In the genomic region with DNA sequence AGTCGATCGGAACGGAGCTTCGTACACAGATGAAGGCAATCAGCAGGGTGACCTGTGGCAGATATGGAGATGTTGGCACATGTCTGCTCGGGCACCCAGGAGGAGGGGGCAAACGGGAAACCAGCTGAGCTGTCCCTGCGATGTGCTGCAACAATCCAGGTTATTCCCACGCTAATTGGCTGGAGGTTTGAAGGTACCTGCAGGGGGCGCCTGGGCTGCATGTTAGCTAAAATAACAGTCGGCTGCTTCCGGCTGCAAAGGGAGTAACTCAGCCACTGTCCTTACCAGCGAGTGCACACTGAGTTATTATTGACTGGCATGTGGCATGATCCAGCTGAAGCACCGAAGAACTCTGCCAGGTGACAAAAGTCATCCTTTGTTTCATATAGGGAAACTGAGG, we compare ENCODE assay signal across 8 mouse cellular contexts. TPM values are rescaled to one million over a fixed set of nuclear protein-coding genes. Genes with fewer than 3 reads are reported as not detected.
DNase-seq lines count a peak whose midpoint lies in the region; ATAC-seq and TF ChIP-seq lines count a peak whose summit lies in the region.

No protein-coding gene starts in this region.

- H3K9ac ChIP-seq in heart, embryonic 11.5 days (ENCODE audit: low read depth, low read length), result no peak overlapping the region

- no peak for ATAC-seq in heart, embryonic 11.5 days (replicated peaks; ENCODE audit: insufficient number of reproducible peaks, low FRiP score, low TSS enrichment)
- ATAC-seq in cerebellum, adult (ENCODE audit: insufficient number of reproducible peaks, low FRiP score, low TSS enrichment), result no peak

- H3K36me3 ChIP-seq in heart, embryonic 11.5 days (ENCODE audit: control insufficient read depth, insufficient read depth, low read length), result 0 out of 2 replicates have a peak, but pooled peaks cover 3% of the 10 kb centered on the region
- H3K36me3 ChIP-seq in thymus, adult 2 months (ENCODE audit: control insufficient read depth, insufficient read depth, low read length), result peaks cover 32% of the 10 kb centered on the region

- intact Hi-C loops in heart, postnatal 10 days (cut with DNase I), result no loop called here

- no peak overlapping the region for H3K27ac ChIP-seq in heart, embryonic 11.5 days (ENCODE audit: low read depth, low read length)
- no peak overlapping the region for H3K27ac ChIP-seq in thymus, adult 2 months (ENCODE audit: control insufficient read depth, insufficient read depth, low read length)
- no peak overlapping the region for H3K27ac ChIP-seq in embryonic fibroblast, embryonic 13.5 days (ENCODE audit: insufficient read depth, low read length)

- H3K4me3 ChIP-seq in heart, embryonic 11.5 days (ENCODE audit: low read depth, low read length), result no peak overlapping the region
- no peak overlapping the region for H3K4me3 ChIP-seq in thymus, adult 2 months (ENCODE audit: control insufficient read depth, insufficient read depth, low read length)
- H3K4me3 ChIP-seq in embryonic fibroblast, embryonic 13.5 days (ENCODE audit: insufficient read depth, low read length), result no peak overlapping the region

- no peak for TF ChIP-seq POLR2A in thymus, adult 2 months (IDR thresholded peaks at IDR 0.05; ENCODE audit: control insufficient read depth, extremely low read depth, insufficient read depth, low read length, poor library complexity)
- no peak for TF ChIP-seq POLR2A in embryonic fibroblast, embryonic 13.5 days (IDR thresholded peaks at IDR 0.05; ENCODE audit: low read depth, low read length)

- H3K27me3 ChIP-seq in heart, embryonic 11.5 days (ENCODE audit: control insufficient read depth, insufficient read depth, low read length), result no peaks in the 10 kb centered on the region
- H3K27me3 ChIP-seq in thymus, adult 2 months (ENCODE audit: control insufficient read depth, insufficient read depth, low read length), result no peaks in the 10 kb centered on the region

- no peaks in the 10 kb centered on the region for H3K9me3 ChIP-seq in heart, embryonic 11.5 days (replicated peaks; ENCODE audit: control insufficient read depth, low read length)

- peak; percentile 40 to 60 for DNase-seq in heart, postnatal 10 days
- peak; percentile 61 for DNase-seq in thymus, adult 2 months
- DNase-seq in thymus, adult 18-20 months, result no peak
- DNase-seq in retina, embryonic 14.5 days (ENCODE audit: low spot score), result peak; percentile 77
- DNase-seq in urinary bladder, adult 2 months (ENCODE audit: low spot score), result no peak

- TF ChIP-seq CTCF in thymus, adult 2 months (IDR thresholded peaks at IDR 0.05; ENCODE audit: borderline replicate concordance, control insufficient read depth, extremely low read depth, insufficient read depth, low read length, poor library complexity), result peak; percentile 74; the same call in 1 of the 2 replicates
- TF ChIP-seq CTCF in embryonic fibroblast, embryonic 13.5 days (IDR thresholded peaks at IDR 0.05; ENCODE audit: borderline replicate concordance, insufficient read depth, low read length), result 0 out of 2 replicates have a peak, but pooled peaks have one; percentile 24

- H3K4me1 ChIP-seq in heart, embryonic 11.5 days (ENCODE audit: control insufficient read depth, insufficient read depth, low read length), result 0 out of 2 replicates have a peak, but pooled peaks cover 4% of the 10 kb centered on the region
- H3K4me1 ChIP-seq in thymus, adult 2 months (replicated peaks; ENCODE audit: control insufficient read depth, insufficient read depth, low read length), result peaks cover 12% of the 10 kb centered on the region
- H3K4me1 ChIP-seq in embryonic fibroblast, embryonic 13.5 days (ENCODE audit: control insufficient read depth, insufficient read depth, low read length), result no peaks in the 10 kb centered on the region; the same call in 1 of the 2 replicates

- H3K4me2 ChIP-seq in heart, embryonic 11.5 days, result no peak overlapping the region

- 67% methylated on average over 13 of the region's 13 CpGs for WGBS in heart, embryonic 11.5 days (ENCODE audit: insufficient replicate concordance)
- 75% methylated on average over 13 of the region's 13 CpGs for WGBS in thymus, adult 2 months

RNA-seq across cellular contexts. Expression of gene Cmtm7, which starts 18.3 kb away (rescaled TPM):
- 10 to 100 TPM; 25.7 to 26.9 TPM for total RNA-seq in heart, postnatal 10 days (2021)
- polyA plus RNA-seq in heart, embryonic 11.5 days (2014; fragmentation: Nextera tagmentation; extraction: Ambion mirVana), result 105 and 121 TPM in 2 replicates
- 781 and 799 TPM in 2 replicates for polyA plus RNA-seq in thymus, adult 2 months (2012; rRNA removed)
- 95.8 and 105 TPM in 2 replicates for polyA plus RNA-seq in embryonic fibroblast, embryonic 13.5 days (2011; ENCODE audit: insufficient read length, low read depth, missing spikeins)
- polyA plus RNA-seq in urinary bladder, adult 2 months (2012; rRNA removed), result 51.0 and 56.9 TPM in 2 replicates

RNA-seq across cellular contexts. Expression of gene Cmtm6, which starts 32.4 kb away (rescaled TPM):
- 10 to 100 TPM; 34.5 to 37.8 TPM for total RNA-seq in heart, postnatal 10 days (2021)
- 35.6 and 39.5 TPM in 2 replicates for polyA plus RNA-seq in heart, embryonic 11.5 days (2014; fragmentation: Nextera tagmentation; extraction: Ambion mirVana)
- polyA plus RNA-seq in thymus, adult 2 months (2012; rRNA removed), result 72.4 and 76.2 TPM in 2 replicates
- polyA plus RNA-seq in embryonic fibroblast, embryonic 13.5 days (2011; ENCODE audit: insufficient read length, low read depth, missing spikeins), result 17.6 and 17.8 TPM in 2 replicates
- 40.3 and 41.4 TPM in 2 replicates for polyA plus RNA-seq in urinary bladder, adult 2 months (2012; rRNA removed)

Comparison
In these comparisons a context has a peak if more than half of its experiments do, and no peak if none do; other contexts are left out.
1. DNase-seq: peak in heart, postnatal 10 days (2 of 2), thymus, adult 2 months (single experiment) and retina, embryonic 14.5 days (single experiment); none in thymus, adult 18-20 months (0 of 2) and urinary bladder, adult 2 months (single experiment).